Mouse (Mus musculus): ENCODE data around the gene Olfr735. TPM values are rescaled to one million over a fixed set of nuclear protein-coding genes. Genes with fewer than 3 reads are reported as not detected.

Gene Olfr735
- polyA plus RNA-seq, 1 experiment from 2014 or later: not detected

Other genes starting within 250 kb of the Olfr735 start
- gene Olfr727, start 225.7 kb downstream of the Olfr735 start, polyA plus RNA-seq (2014; fragmentation: Nextera tagmentation; extraction: Ambion mirVana): not detected in 2 replicates
- not detected in 2 replicates for gene Olfr728, start 206.2 kb downstream of the Olfr735 start, polyA plus RNA-seq (2014; fragmentation: Nextera tagmentation; extraction: Ambion mirVana)
- gene Olfr729, start 196.0 kb downstream of the Olfr735 start, polyA plus RNA-seq (2014; fragmentation: Nextera tagmentation; extraction: Ambion mirVana): not detected in 2 replicates
- gene Olfr730, start 160.7 kb downstream of the Olfr735 start, polyA plus RNA-seq (2014; fragmentation: Nextera tagmentation; extraction: Ambion mirVana): not detected in 2 replicates
- gene Olfr731, start 107.0 kb downstream of the Olfr735 start, polyA plus RNA-seq (2014; fragmentation: Nextera tagmentation; extraction: Ambion mirVana): not detected in 2 replicates
- not detected in 2 replicates for gene Olfr732, start 64.7 kb downstream of the Olfr735 start, polyA plus RNA-seq (2014; fragmentation: Nextera tagmentation; extraction: Ambion mirVana)
- not detected in 2 replicates for gene Olfr733, start 47.4 kb downstream of the Olfr735 start, polyA plus RNA-seq (2014; fragmentation: Nextera tagmentation; extraction: Ambion mirVana)
- gene Olfr734, start 22.1 kb downstream of the Olfr735 start, polyA plus RNA-seq (2014; fragmentation: Nextera tagmentation; extraction: Ambion mirVana): not detected in 2 replicates
- not detected in 2 replicates for gene Tlr11, start 9.0 kb upstream of the Olfr735 start, polyA plus RNA-seq (2014; fragmentation: Nextera tagmentation; extraction: Ambion mirVana)
- gene Olfr736, start 32.3 kb upstream of the Olfr735 start, polyA plus RNA-seq (2014; fragmentation: Nextera tagmentation; extraction: Ambion mirVana): not detected in 2 replicates
- not detected in 2 replicates for gene Olfr738, start 58.7 kb upstream of the Olfr735 start, polyA plus RNA-seq (2014; fragmentation: Nextera tagmentation; extraction: Ambion mirVana)
- gene Olfr739, start 69.8 kb upstream of the Olfr735 start, polyA plus RNA-seq (2014; fragmentation: Nextera tagmentation; extraction: Ambion mirVana): not detected in 2 replicates
- not detected in 2 replicates for gene Olfr740, start 96.7 kb upstream of the Olfr735 start, polyA plus RNA-seq (2014; fragmentation: Nextera tagmentation; extraction: Ambion mirVana)
- gene Olfr741, start 123.9 kb upstream of the Olfr735 start, polyA plus RNA-seq (2014; fragmentation: Nextera tagmentation; extraction: Ambion mirVana): not detected in 2 replicates
- gene Olfr742, start 154.7 kb upstream of the Olfr735 start, polyA plus RNA-seq (2014; fragmentation: Nextera tagmentation; extraction: Ambion mirVana): not detected in 2 replicates
- gene Olfr743, start 173.0 kb upstream of the Olfr735 start, polyA plus RNA-seq (2014; fragmentation: Nextera tagmentation; extraction: Ambion mirVana): not detected in 2 replicates